Mouse (Mus musculus) ZHBTc4 (cell line): ENCODE data around the gene Hal.
A peak's percentile ranks its signal among the peaks of the same experiment; 100 is the strongest.

Source experiments
- DNase-seq: peaks from one replicate; pipeline ENCODE4 v3.0.0-alpha.2; 2011; ENCODE audit warnings: low read depth, low spot score

Hal gene

GRCm38 (mm10) chr10:93488066-93488827 lies at the start of gene Hal:
Hal (plus strand) TSS chr10:93488768.
- no peak for DNase-seq

DNA sequence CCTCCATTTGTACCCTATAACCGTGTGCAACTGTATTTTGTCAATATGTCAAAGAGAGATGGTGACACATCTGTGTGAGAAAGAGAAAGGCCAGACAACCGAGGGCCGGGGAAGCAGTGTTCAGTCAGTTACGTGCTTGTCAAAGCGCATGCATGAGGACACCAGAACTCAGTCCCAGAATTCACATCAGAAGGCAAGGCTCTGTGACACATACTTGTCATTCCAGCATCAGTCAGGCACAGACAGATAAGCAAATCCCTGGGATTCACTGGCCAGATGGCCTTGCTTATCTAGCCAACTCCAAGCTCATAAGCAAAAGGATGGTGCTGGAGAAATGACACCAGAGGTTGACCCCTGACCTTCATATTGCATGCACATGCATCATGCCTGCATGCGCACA lies 47.1 kb upstream of the Hal start:
- no peak for DNase-seq

DNA sequence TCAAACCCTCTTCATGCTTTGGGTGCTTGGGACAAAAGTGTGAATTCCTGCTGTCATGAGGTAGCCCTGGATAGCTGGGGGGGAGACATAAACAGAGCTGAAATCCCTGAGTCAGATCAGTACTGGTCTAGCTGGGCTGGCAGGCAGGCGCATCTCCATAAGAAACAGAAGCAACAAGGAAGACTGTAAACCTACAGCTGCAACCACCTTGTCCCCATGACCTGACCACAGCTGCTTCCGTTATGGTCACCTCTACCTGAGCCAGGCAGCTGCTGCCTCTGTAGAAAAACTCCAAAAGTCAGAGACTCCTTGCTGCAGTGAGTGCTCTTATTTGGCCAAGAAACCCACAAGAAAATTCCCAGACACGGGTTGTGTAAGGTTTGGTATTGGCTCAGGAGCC lies 46.4 kb upstream of the Hal start:
- DNase-seq: no peak

DNA sequence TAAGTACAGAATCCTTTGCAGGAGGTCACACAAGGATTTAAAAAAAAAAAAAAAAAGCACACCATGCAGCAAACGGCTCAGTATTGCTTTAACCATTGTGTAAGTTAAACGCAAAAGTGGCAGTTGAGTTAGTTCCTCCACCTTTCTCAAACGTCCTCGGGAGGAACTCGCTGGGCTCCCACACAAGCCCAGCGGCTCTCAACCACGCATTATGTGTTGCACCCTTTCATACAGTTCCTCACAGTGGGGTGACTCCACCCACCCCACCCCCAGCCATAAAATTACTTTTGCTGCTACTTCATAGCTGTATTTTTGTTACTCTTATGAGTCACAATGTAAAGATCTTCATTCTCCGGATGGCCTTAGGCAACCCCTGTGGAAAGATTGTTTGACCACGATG lies 44.2 kb upstream of the Hal start:
- no peak for DNase-seq

DNA sequence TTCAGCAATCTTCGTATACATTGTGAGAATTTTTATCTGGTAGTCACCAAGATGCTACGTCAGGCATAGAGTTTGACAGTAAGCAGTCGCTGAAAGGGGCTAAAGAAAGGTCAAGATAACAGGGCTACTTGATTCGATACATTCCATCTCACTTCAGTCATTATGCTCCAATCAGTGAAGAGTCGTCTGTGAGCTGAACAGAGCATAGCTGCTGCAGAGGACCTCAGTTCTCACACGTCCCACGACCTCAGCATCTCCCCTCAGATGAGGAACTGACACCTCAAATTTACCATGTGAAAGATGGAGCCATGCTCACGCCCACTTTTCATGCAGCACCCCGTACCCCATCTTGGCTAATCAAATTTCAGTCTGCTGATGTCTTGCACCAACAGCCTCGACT lies 41.2 kb upstream of the Hal start:
- no peak for DNase-seq

DNA sequence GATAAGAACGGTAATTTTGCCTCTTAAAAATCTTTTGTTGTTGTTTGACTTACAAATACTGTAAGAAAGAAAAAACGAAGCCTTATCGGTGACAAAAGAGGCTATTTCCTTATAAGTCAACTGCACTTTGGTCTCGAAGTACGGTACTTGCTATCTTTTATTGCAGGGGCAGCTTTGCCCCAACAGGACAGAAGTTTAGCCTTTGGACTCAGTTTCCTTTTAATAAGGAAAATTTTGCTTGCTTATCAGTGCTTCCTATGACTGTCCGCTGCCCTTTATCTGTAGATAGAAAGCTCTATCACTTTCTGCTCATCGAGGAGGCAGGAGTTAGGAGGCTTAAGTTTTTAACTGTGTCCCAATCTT lies 33.9 kb upstream of the Hal start:
- no peak for DNase-seq

DNA sequence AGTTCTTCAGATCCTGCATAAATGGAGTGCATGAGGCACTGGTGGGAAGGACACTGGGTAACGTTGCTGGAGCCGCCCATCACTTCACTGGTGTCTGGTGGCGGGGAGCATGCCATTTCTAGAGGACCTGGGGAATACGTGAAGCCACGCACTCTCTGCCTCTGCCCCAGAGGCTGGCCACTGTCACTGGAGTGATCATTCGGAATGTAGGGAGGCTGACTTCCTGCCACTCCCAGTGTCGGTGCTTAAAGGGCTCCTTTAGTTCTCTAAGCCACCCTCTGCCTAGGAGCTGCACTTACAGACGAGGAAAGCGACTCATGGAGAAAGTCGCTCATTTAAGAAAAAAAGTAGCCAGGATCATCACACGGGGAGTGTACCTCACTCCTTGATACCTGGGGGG lies 28.5 kb upstream of the Hal start:
- DNase-seq: peak; percentile 61

GRCm38 (mm10) chr10:93462692-93463382 lies 25.7 kb upstream of the Hal start:
- DNase-seq: no peak

GRCm38 (mm10) chr10:93463611-93464010 lies 25.0 kb upstream of the Hal start:
- no peak for DNase-seq

GRCm38 (mm10) chr10:93467259-93467658 lies 21.3 kb upstream of the Hal start:
- DNase-seq: no peak

DNA sequence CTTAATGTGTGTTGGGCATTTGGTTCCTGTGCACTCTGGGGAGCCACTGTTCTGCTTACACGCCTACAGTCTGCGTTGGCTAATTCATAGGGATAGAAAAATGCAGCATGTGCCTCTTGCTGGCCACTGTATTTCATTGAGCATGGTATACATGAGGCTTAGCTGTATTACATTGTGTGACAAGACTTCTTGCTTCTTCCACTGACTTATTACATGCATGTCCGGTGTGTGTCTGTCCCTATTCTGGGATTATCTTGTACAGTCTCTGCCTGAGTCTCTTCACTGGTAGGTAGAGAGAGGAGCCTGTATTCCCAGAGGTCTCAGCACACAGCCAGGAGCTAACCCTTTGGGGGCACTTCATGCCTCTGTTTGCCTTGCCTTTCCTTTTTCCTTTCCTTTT lies 20.8 kb upstream of the Hal start:
- no peak for DNase-seq

- DNase-seq: peak; percentile 87
Observed at GRCm38 (mm10) chr10:93471415-93471814, 17.2 kb upstream of the Hal start.

DNA sequence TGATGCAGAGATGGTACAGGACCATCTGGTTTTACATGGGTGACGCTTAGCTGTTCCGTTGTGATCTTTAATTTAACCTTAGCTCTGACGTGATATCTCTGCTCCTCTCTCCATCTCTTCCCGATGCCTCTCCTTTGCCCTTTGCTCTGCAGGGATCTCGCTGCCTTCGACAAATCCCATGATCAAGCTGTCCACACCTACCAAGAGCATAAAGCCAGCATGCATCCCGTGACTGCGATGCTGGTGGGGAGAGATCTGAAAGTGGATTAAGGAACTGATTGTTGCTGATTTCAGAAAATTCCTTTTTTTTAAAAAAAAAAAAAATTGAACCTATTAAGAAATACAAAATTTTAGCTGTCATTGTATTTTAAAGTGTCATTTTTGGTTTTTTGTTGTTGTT lies 4.1 kb upstream of the Hal start:
- DNase-seq: no peak

DNA sequence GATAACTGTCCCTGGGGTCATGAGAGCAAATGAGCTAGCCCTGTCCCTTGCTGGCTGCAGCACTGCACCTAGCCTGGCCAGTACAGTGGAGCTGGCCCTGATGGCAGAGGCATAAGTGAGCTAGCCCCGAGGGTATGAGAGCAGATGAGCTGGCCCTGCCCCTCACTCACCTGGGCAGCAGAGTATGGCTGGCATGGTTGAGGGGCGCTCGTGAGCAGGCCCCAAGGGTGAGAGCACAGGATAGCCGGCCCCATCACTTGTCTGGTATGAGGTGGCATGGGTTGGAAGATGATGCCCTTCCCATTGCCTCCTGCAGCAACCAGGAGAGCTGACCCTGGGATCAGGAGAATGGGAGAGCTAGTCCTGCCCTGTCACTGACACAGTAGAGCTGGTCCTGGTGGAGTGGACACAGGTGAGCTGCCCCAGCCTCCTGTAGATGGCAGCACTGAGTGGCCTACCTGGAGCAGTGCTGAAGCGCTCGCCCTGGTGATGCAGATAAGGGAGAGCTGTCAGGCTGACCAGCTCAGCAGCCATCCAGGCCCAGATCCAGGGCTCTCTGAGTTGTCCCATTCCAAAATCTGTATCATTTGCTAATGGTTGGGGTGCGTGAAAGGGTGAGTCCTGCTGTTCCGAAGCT lies 3.4 kb upstream of the Hal start:
- DNase-seq: peak; percentile 67

DNA sequence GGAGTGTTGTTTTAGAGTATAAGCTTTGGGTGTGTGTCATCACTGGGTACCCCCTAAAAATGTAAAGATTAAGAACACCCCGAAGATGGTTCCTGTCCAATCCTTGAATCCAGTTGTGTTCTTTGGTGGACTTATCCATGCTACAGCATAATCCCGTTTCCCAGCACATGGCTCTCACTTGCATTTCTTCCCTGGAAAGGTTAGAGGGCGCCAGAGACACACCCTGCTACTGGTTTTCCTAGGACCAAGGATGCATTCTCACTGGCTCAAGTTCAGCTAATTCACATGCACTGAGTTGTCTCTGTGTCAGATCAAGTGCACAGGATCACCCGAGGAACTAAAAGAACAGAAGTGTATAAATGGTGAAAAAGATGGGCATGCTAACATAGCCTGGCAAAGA lies 1.9 kb upstream of the Hal start:
- DNase-seq: no peak

- no peak for DNase-seq
Observed at GRCm38 (mm10) chr10:93488828-93489226, 259 bp downstream of the Hal start.

- DNase-seq: peak; percentile 78
Observed at GRCm38 (mm10) chr10:93490451-93490850, 1.9 kb downstream of the Hal start.

DNA sequence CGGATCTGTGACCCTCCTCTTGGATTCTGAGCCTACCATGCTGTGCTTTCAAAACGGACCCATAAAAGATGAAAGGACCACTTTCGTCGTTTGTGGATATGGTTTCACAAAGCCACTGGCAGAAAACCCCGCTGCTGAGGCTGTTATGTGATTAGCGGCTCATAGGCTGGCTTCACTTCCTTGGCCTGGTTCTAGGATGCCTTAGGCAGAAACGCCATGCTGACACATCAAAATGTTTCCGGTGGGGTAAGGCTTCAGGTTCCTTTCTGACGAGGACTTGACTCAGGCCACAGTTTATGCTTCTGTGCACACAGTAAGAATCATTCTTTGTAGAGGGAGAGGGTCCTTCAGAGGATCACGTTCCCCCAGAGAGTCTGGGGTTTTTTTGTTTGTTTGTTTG lies 12.3 kb downstream of the Hal start:
- no peak for DNase-seq

DNA sequence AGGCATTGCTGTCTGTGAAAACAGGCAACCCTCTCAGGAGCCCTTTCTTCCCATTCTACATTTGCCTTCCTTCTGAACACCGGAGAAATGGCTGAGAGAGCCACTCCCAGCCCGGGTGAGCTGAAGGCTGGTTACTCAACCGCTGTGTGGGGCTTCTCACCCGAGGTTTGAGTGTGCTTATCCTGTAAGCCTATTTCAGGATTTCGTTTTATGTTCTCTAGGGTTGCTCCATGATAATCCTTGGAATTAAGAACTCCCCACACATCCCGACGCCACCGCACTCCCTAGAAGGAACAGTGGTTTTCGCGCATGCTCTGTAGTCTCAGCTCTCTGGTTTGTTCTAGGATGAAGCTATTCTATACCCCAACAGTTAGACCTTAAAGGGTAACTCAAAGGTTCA lies 12.8 kb downstream of the Hal start:
- DNase-seq: peak; percentile 18

GRCm38 (mm10) chr10:93508383-93508970 lies 19.9 kb downstream of the Hal start:
- no peak for DNase-seq

- DNase-seq: no peak
Observed at GRCm38 (mm10) chr10:93509532-93510153, 21.1 kb downstream of the Hal start.

GRCm38 (mm10) chr10:93515419-93515818 lies 26.9 kb downstream of the Hal start:
- no peak for DNase-seq
